Mouse (Mus musculus): ENCODE measurements at regions not wholly inside any gene's neighbourhood (a gene's known extent, or its start where the extent isn't known, plus 50 kb on each side); places are given as distances from the start of the nearest gene placed in this dataset.

DNA sequence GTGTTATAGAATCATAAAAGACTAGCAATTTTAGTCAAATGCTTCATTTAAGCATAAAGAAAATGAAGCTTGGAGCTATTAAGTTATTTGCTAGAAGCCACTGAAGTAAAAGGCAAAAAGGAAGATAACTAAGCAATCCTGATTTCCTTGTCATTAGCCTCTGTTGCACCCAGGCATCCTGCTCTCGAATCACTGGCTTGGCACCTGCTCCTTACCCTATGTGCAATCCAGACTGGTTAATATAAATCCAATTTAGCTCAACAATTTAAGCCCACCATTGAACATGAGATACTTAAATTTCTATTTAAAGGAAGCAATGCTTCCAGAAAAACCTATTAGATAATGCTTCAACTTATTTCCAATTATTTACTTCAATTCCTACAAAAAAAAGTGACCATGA lies 328.7 kb downstream of the Ptprc start:
- Histone ChIP-seq H3K4me1 (ENCODE audit: control insufficient read depth, insufficient read depth, insufficient read length) (no peaks in the 10 kb centered on the region), H3K4me3 (ENCODE audit: extremely low read depth, insufficient read depth, insufficient read length) (no peak overlapping the region), H3K27me3 (ENCODE audit: control insufficient read depth, insufficient read depth, low read length) (no peaks in the 10 kb centered on the region), H3K27ac (ENCODE audit: insufficient read depth, low read length) (no peak overlapping the region), H3K36me3 (ENCODE audit: control insufficient read depth, insufficient read depth, low read length) (no peaks in the 10 kb centered on the region)
- 86% methylated on average over 1 of the region's 1 CpGs for WGBS
- TF ChIP-seq CTCF (IDR thresholded peaks at IDR 0.05; ENCODE audit: extremely low read depth, insufficient read depth, insufficient read length, insufficient replicate concordance), result no peak
- no peak for TF ChIP-seq POLR2A (IDR thresholded peaks at IDR 0.05; ENCODE audit: low read depth, low read length)
- DNase-seq (ENCODE audit: low read depth in 1 of 2, low spot score in 2 of 2), result no peak

DNA sequence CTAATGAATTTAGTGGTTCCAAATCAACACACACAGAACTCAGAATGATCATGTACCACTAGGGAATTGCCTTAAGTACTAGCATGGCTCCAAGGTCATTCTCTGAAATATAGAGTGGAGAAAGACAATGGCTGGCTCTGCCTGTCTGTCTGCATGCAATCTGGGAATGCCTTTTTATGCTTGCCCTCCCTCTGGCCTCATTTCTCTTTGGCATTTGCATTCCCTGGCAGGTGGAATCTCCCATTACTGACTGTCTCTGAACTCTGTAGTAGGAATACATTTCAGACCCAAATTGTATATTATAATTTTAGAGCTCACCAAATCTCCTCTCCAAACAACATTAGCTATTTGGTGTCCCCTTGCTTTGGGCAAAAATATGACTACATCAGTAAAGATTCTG lies 335.0 kb downstream of the Ptprc start:
- Histone ChIP-seq H3K36me3 (ENCODE audit: control insufficient read depth, insufficient read depth, low read length) (no peaks in the 10 kb centered on the region), H3K4me3 (ENCODE audit: extremely low read depth, insufficient read depth, insufficient read length) (no peak overlapping the region), H3K27ac (ENCODE audit: insufficient read depth, low read length) (no peak overlapping the region), H3K4me1 (ENCODE audit: control insufficient read depth, insufficient read depth, insufficient read length) (no peaks in the 10 kb centered on the region), H3K27me3 (ENCODE audit: control insufficient read depth, insufficient read depth, low read length) (no peaks in the 10 kb centered on the region)
- no peak for DNase-seq (ENCODE audit: low read depth in 1 of 2, low spot score in 2 of 2)
- no peak for TF ChIP-seq CTCF (IDR thresholded peaks at IDR 0.05; ENCODE audit: extremely low read depth, insufficient read depth, insufficient read length, insufficient replicate concordance)
- no peak for TF ChIP-seq POLR2A (IDR thresholded peaks at IDR 0.05; ENCODE audit: low read depth, low read length)

DNA sequence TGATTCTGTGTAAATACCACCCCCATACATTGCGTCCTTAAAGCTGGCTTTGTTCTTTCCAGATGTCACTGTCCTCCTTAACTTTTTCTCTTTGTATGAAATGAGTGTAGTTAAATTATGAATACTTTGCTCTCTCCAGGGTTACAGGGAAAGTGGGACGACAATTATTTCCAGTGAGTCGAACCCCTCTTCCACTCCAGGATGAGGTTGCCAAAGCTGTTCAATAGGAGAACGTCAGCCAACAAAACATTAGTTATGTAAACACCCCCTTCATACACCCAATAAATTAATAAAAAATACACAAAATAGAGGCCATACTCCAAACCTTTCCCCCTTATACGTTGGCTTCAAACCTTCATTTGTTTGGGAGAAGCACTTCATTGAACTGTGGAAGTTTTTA lies 335.8 kb downstream of the Ptprc start:
- 94% methylated on average over 5 of the region's 5 CpGs for WGBS
- TF ChIP-seq POLR2A (IDR thresholded peaks at IDR 0.05; ENCODE audit: low read depth, low read length), result no peak
- TF ChIP-seq CTCF (IDR thresholded peaks at IDR 0.05; ENCODE audit: extremely low read depth, insufficient read depth, insufficient read length, insufficient replicate concordance), result no peak
- no peak for DNase-seq (ENCODE audit: low read depth in 1 of 2, low spot score in 2 of 2)
- Histone ChIP-seq H3K27ac (ENCODE audit: insufficient read depth, low read length) (no peak overlapping the region), H3K36me3 (ENCODE audit: control insufficient read depth, insufficient read depth, low read length) (no peaks in the 10 kb centered on the region), H3K4me3 (ENCODE audit: extremely low read depth, insufficient read depth, insufficient read length) (no peak overlapping the region), H3K4me1 (ENCODE audit: control insufficient read depth, insufficient read depth, insufficient read length) (no peaks in the 10 kb centered on the region), H3K27me3 (ENCODE audit: control insufficient read depth, insufficient read depth, low read length) (no peaks in the 10 kb centered on the region)

DNA sequence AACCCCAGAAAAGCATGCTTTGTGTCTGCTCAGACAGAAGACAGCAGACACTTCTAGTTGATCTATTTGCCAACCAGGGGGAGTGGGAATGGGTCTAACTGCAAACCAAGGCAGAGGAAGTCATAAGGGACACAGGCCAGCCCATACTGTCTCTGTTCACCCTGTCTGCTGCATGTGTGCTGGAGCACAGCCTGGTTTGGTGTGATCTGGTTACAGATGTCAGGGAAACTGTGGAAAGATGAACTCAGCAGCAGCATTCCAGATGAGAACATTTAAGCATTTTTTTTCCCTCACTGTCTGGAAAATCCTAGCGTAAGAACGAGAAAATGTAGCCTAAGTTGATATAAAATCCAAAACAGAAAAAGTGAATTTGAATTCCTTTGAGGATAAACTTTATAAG lies 336.2 kb downstream of the Ptprc start:
- Histone ChIP-seq H3K27me3 (ENCODE audit: control insufficient read depth, insufficient read depth, low read length) (no peaks in the 10 kb centered on the region), H3K27ac (ENCODE audit: insufficient read depth, low read length) (no peak overlapping the region), H3K4me1 (ENCODE audit: control insufficient read depth, insufficient read depth, insufficient read length) (no peaks in the 10 kb centered on the region), H3K4me3 (ENCODE audit: extremely low read depth, insufficient read depth, insufficient read length) (no peak overlapping the region), H3K36me3 (ENCODE audit: control insufficient read depth, insufficient read depth, low read length) (no peaks in the 10 kb centered on the region)
- 98% methylated on average over 2 of the region's 2 CpGs for WGBS
- DNase-seq (ENCODE audit: low read depth in 1 of 2, low spot score in 2 of 2), result no peak
- no peak for TF ChIP-seq POLR2A (IDR thresholded peaks at IDR 0.05; ENCODE audit: low read depth, low read length)
- TF ChIP-seq CTCF (IDR thresholded peaks at IDR 0.05; ENCODE audit: extremely low read depth, insufficient read depth, insufficient read length, insufficient replicate concordance), result no peak

DNA sequence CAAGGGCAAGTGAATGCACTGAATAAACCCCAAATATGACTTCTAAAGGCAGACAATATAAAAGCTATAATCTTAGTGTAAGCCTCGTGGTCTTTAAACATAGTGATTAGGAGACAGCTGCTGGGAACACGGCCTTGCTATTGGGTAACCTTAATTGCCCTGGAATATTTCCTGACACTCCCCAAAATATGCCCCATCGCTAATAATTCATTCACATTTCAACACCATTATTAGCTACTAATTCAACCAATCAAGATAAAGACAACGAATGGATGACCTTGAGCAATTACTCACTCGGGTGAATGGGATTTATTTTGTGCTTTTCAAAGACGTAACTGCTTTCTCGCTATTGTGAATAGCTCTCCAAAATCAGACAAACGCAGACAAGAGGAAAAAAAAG lies 337.2 kb downstream of the Ptprc start:
- no peak for DNase-seq (ENCODE audit: low read depth in 1 of 2, low spot score in 2 of 2)
- Histone ChIP-seq H3K27ac (ENCODE audit: insufficient read depth, low read length) (no peak overlapping the region), H3K4me1 (ENCODE audit: control insufficient read depth, insufficient read depth, insufficient read length) (no peaks in the 10 kb centered on the region), H3K4me3 (ENCODE audit: extremely low read depth, insufficient read depth, insufficient read length) (no peak overlapping the region; the same call in 1 of the 2 replicates), H3K36me3 (ENCODE audit: control insufficient read depth, insufficient read depth, low read length) (no peaks in the 10 kb centered on the region), H3K27me3 (ENCODE audit: control insufficient read depth, insufficient read depth, low read length) (no peaks in the 10 kb centered on the region)
- WGBS, result 88% methylated on average over 8 of the region's 8 CpGs
- no peak for TF ChIP-seq POLR2A (IDR thresholded peaks at IDR 0.05; ENCODE audit: low read depth, low read length)
- no peak for TF ChIP-seq CTCF (IDR thresholded peaks at IDR 0.05; ENCODE audit: extremely low read depth, insufficient read depth, insufficient read length, insufficient replicate concordance)

DNA sequence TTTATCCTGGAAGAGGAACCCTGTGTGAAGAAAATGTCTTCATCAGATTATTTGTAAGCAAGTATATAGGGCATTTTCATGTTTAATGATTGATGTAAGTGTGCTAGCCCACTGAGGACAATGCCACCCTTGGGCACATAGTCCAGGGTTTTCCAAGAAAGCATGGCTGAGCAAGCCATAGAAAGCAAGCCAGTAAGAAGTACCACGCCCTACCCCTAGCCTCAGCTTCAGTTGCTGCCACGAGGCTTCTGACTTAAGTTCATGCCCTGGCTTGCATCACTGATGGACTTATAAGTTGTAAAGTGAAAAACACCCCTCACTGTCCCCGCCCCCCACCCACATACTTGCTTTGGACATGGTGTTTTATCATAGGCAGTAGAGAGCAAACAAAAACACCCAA lies 342.0 kb downstream of the Ptprc start:
- 75% methylated on average over 3 of the region's 3 CpGs for WGBS

DNA sequence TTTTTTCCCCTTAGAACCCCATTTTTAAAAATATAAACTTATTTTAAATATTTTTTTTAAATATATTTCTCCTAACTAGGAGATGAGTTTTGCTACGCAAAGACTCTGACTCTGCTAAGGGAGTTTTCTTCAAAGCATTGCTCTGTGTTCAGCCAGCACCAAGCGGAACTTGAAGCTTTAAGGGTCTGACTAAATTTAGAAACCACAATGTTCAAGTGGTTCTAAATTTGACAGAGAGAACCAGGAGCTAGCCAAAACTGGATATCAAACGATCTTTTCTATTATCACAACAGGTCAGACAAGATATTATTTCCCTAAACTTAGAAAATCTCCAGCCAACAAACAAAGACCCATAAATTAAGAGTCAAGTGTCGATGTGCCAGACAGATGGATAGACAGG lies 344.2 kb downstream of the Ptprc start:
- H3K36me3 ChIP-seq (ENCODE audit: control insufficient read depth, insufficient read depth, low read length), result no peaks in the 10 kb centered on the region
- H3K27ac ChIP-seq (ENCODE audit: insufficient read depth, low read length), result no peak overlapping the region
- no peaks in the 10 kb centered on the region for H3K4me1 ChIP-seq (ENCODE audit: control insufficient read depth, insufficient read depth, insufficient read length)
- no peaks in the 10 kb centered on the region for H3K27me3 ChIP-seq (ENCODE audit: control insufficient read depth, insufficient read depth, low read length)
- no peak overlapping the region for H3K4me3 ChIP-seq (ENCODE audit: extremely low read depth, insufficient read depth, insufficient read length)
- no peak for TF ChIP-seq CTCF (IDR thresholded peaks at IDR 0.05; ENCODE audit: extremely low read depth, insufficient read depth, insufficient read length, insufficient replicate concordance)
- TF ChIP-seq POLR2A (IDR thresholded peaks at IDR 0.05; ENCODE audit: low read depth, low read length), result no peak
- WGBS, result 5% methylated on average over 4 of the region's 4 CpGs
- no peak for DNase-seq (ENCODE audit: low read depth in 1 of 2, low spot score in 2 of 2)

More for the DNA sequence above, 342.0 kb downstream of the Ptprc start:
- H3K4me1 ChIP-seq (ENCODE audit: control insufficient read depth, insufficient read depth, insufficient read length), result no peaks in the 10 kb centered on the region
- no peak overlapping the region for H3K4me3 ChIP-seq (ENCODE audit: extremely low read depth, insufficient read depth, insufficient read length)
- no peak for DNase-seq (ENCODE audit: low read depth in 1 of 2, low spot score in 2 of 2)
- no peak overlapping the region for H3K27ac ChIP-seq (ENCODE audit: insufficient read depth, low read length)
- H3K36me3 ChIP-seq (ENCODE audit: control insufficient read depth, insufficient read depth, low read length), result no peaks in the 10 kb centered on the region
- no peak for TF ChIP-seq POLR2A (IDR thresholded peaks at IDR 0.05; ENCODE audit: low read depth, low read length)
- no peak for TF ChIP-seq CTCF (IDR thresholded peaks at IDR 0.05; ENCODE audit: extremely low read depth, insufficient read depth, insufficient read length, insufficient replicate concordance)
- no peaks in the 10 kb centered on the region for H3K27me3 ChIP-seq (ENCODE audit: control insufficient read depth, insufficient read depth, low read length)

Data from spleen, adult 2 months (tissue).